Mouse (Mus musculus) liver, adult 2 months (tissue): ENCODE data around the gene Tiparp. TPM values are rescaled to one million over a fixed set of nuclear protein-coding genes. Genes with fewer than 3 reads are reported as not detected.

ENCODE experiments used
- DNase-seq: peaks from one replicate; pipeline ENCODE4 v3.0.0-alpha.2; 2011; ENCODE audit warnings: low read depth, low spot score; ENCODE audit errors: extremely low read depth
- H3K27ac ChIP-seq: fragments of 200-500 bp; replicated peaks from 2 replicates; pipeline ENCODE4 v1.5.1; 2012; ENCODE audit warnings: low read depth, mild to moderate bottlenecking, control low read depth, inconsistent platforms, low read length; ENCODE audit not compliant: insufficient read depth
- H3K27me3 ChIP-seq: fragments of 200-500 bp; 2 replicates; pipeline ENCODE4 v1.6.1; 2012; ENCODE audit warnings: mild to moderate bottlenecking, moderate library complexity, low read length, inconsistent platforms; ENCODE audit not compliant: control insufficient read depth, insufficient read depth
- H3K36me3 ChIP-seq: fragments of 200-500 bp; 2 replicates; pipeline ENCODE4 v1.6.1; 2012; ENCODE audit warnings: low read length, inconsistent platforms; ENCODE audit not compliant: control insufficient read depth, insufficient read depth
- H3K4me1 ChIP-seq: fragments of 200-500 bp; 2 replicates; pipeline ENCODE4 v1.6.1; 2011; ENCODE audit warnings: low read length; ENCODE audit not compliant: control insufficient read depth, insufficient read depth
- H3K4me3 ChIP-seq: fragments of 200-500 bp; 2 replicates; pipeline ENCODE4 v1.5.1; 2011; ENCODE audit warnings: low read depth, mild to moderate bottlenecking, control low read depth, low read length, moderate library complexity; ENCODE audit not compliant: insufficient read depth
- H3K79me2 ChIP-seq: fragments of 200-500 bp; 2 replicates; pipeline ENCODE4 v1.6.1; 2012; ENCODE audit warnings: inconsistent platforms, mild to moderate bottlenecking, low read length, moderate library complexity; ENCODE audit not compliant: control insufficient read depth, insufficient read depth
- H3K9ac ChIP-seq: fragments of 200-500 bp; 2 replicates; pipeline ENCODE4 v1.6.1; 2012; ENCODE audit warnings: low read depth, mild to moderate bottlenecking, control low read depth, inconsistent platforms, low read length
- CTCF ChIP-seq: fragments of 200-500 bp; IDR thresholded peaks from 2 replicates; pipeline ENCODE4 v1.5.1; 2011; ENCODE audit warnings: low read depth, low read length, control low read depth
- POLR2A ChIP-seq: fragments of 200-500 bp; IDR thresholded peaks from 2 replicates; pipeline ENCODE4 v1.6.1; 2011; ENCODE audit warnings: low read length, control low read depth; ENCODE audit not compliant: insufficient read depth; ENCODE audit errors: extremely low read depth
- WGBS: fragments of 180-500 bp; shearing (Covaris S2); methylation state at CpG from one replicate; pipeline ENCODE4 v1.1.7; 2018; 5-methylcytosine and 5-hydroxymethylcytosine counted together
- polyA plus RNA-seq: library from polyadenylated mRNA; depleted of rRNA; stranded (reverse); fragments of >200 nt; gene quantifications from 2 replicates; pipeline ENCODE4 v1.2.3, GENCODE M21; 2012; rRNA removed
- total RNA-seq: library from RNA; depleted of rRNA; stranded (reverse); fragments of >200 nt; gene quantifications from 2 replicates; pipeline ENCODE4 v1.2.3, GENCODE M21; 2014; rRNA removed

The Tiparp gene
- total RNA-seq: 6.0 and 6.5 TPM in 2 replicates
- 0.91 and 1.1 TPM in 2 replicates for polyA plus RNA-seq

- DNase-seq: peak; percentile 78
Measured at GRCm38 (mm10) chr3:65527691-65528601, at the start of gene Tiparp. TSS of gene Tiparp (plus strand) at chr3:65528410.

DNA sequence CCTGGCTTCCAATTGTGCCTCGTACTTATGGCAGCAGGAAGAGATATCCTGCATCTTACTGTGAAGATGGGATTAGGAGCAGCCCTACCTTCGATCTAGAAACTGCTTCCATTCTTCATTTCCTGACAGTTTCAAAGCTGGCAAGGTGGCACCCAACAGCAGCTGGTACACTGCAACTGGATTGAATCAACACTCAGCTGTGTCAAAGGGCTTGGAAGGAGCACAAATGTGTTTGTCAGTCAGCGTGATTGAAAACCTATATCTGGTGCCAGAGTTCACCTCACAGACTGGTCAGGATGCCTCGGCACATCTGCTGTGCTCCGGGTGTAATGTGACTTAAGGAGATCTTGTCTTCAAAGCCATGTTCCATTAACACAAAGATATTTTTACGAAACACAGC, 47.5 kb upstream of the Tiparp start:
- TF ChIP-seq CTCF: no peak
- no peak for TF ChIP-seq POLR2A
- Histone ChIP-seq H3K27ac (no peak overlapping the region), H3K4me1 (no peaks in the 10 kb centered on the region), H3K9ac (no peak overlapping the region), H3K4me3 (no peak overlapping the region), H3K27me3 (no peaks in the 10 kb centered on the region), H3K79me2 (no peaks in the 10 kb centered on the region), H3K36me3 (no peaks in the 10 kb centered on the region)
- 70% methylated on average over 6 of the region's 6 CpGs for WGBS
- no peak for DNase-seq

More at GRCm38 (mm10) chr3:65527691-65528601, at the start of gene Tiparp:
- Histone ChIP-seq H3K27ac (peak within 1 kb of the TSS; percentile 90), H3K27me3 (no peaks in the 10 kb centered on the region), H3K4me1 (no peaks in the 10 kb centered on the region), H3K9ac (peak within 1 kb of the TSS; percentile 100), H3K4me3 (peak within 1 kb of the TSS; percentile 98), H3K79me2 (peaks cover 6% of the 10 kb centered on the region; the same call in 1 of the 2 replicates), H3K36me3 (peaks cover 2% of the 10 kb centered on the region; the same call in 1 of the 2 replicates)
- TF ChIP-seq CTCF (peak; percentile 54), POLR2A (peak; percentile 98)
- under 1% methylated on average over 102 of the region's 109 CpGs for WGBS

DNA sequence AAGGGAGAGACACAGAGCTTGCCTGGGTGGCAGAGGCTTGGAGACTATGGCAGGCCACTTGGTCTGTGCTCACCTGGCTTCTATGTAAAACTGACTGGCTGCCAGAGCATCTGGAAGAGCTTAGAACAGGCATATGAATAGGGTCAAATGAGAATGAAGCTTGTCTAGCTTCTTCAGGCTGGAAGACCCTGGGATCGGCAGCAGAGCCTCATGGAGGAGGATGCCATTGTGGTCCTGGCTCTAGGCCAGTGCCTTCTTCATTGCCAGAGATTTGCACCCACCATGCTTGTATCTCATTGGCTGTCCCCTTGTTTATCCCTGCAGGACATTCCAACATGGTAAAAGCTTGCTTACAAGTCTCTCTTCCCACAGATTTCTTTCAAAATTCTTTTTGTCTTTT, 45.9 kb upstream of the Tiparp start:
- Histone ChIP-seq H3K4me1 (no peaks in the 10 kb centered on the region), H3K9ac (no peak overlapping the region), H3K36me3 (no peaks in the 10 kb centered on the region), H3K27me3 (no peaks in the 10 kb centered on the region), H3K4me3 (no peak overlapping the region), H3K79me2 (no peaks in the 10 kb centered on the region), H3K27ac (no peak overlapping the region)
- no peak for DNase-seq
- TF ChIP-seq POLR2A (no peak), CTCF (no peak)
- 79% methylated on average over 1 of the region's 1 CpGs for WGBS

- WGBS: 64% methylated on average over 6 of the region's 6 CpGs
- Histone ChIP-seq H3K27ac (no peak overlapping the region), H3K4me3 (no peak overlapping the region), H3K79me2 (no peaks in the 10 kb centered on the region), H3K4me1 (no peaks in the 10 kb centered on the region), H3K9ac (no peak overlapping the region), H3K36me3 (no peaks in the 10 kb centered on the region), H3K27me3 (no peaks in the 10 kb centered on the region)
- TF ChIP-seq CTCF: no peak
- no peak for TF ChIP-seq POLR2A
- no peak for DNase-seq
Measured at GRCm38 (mm10) chr3:65482698-65483407, 45.4 kb upstream of the Tiparp start.

DNA sequence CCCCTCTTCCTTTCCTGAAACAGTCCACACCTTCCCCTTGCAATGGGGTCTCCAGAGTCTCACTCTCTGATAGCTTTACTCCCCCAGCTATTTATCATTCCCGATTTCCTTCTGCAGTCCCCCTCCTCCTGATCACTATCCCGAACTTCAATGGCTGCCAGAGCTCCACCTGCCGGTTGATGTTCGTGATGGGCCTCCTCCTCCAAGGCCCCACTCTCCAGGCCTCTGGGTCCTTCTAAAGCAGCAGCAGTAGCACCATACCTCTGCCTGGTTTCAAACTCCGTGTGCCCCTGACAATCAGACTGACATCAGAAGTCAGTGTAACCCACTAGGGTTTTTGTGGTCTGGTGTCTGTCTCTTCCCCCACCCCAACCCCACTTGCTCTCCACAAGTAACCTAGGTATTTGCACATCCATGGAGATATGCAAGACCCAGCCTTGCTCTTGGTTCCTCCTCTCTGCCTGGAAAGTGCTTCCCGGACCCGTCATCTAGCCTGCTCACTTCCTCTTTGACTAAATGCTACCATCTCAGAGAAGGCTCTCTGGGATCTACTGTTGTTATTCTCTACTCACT, 44.0 kb upstream of the Tiparp start:
- Histone ChIP-seq H3K4me3 (no peak overlapping the region), H3K79me2 (no peaks in the 10 kb centered on the region), H3K36me3 (no peaks in the 10 kb centered on the region), H3K27me3 (no peaks in the 10 kb centered on the region), H3K4me1 (no peaks in the 10 kb centered on the region), H3K27ac (no peak overlapping the region), H3K9ac (no peak overlapping the region)
- WGBS: 71% methylated on average over 7 of the region's 7 CpGs
- DNase-seq: no peak
- TF ChIP-seq POLR2A: no peak
- TF ChIP-seq CTCF: no peak
